Mouse (Mus musculus) heart, adult 9 months (tissue): ENCODE data around the gene Traf7.

Experiments used
- DNase-seq, 2 experiments: peaks; one replicate each; pipeline ENCODE4 v3.0.0; 2022; ENCODE audit warnings: low spot score in 2 of 2

Gene Traf7

DNA sequence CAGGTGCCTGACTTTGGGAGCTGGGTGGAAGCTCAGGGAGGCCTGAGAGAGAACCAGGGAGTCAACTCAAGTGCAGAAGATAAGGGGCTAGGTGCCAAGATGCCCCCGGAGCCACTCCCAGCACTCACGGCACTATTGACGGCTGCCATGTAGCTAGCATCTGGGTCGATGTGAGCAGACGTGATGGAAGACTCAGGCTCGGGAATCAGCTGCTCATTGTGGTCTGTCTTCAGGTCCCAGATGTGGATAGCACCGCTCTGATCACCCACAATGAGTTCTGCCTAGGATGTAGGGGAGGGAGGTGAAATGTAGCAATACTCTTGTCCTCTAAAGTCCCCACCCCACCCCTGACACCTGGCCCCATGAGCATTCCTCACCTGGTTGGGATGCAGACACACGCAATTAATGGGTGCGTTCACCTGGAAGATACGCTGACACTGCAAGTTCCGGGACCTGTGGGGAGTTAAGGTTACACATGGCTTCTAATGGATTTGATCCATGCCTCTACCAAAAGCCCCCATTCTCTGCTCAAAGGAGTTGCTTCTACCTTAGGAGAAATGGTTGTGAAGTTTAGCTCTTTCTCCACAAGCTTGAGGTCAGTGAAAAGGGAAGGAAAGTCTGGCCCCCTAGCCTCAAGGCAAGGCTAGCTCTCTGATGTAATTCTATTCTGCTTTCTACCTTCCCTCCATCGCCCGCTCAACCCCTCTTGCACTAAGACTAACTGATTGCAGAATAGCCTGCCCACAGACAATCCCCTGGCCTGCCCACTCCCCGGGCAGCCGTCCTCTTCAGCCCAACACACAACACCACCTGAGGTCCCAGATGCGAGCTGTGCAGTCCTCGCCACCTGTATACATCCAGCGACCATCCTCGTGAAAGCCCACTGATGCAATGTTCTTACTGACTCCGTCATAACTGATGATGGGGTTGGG, 50.4 kb downstream of the Traf7 start:
- DNase-seq: no peak

DNA sequence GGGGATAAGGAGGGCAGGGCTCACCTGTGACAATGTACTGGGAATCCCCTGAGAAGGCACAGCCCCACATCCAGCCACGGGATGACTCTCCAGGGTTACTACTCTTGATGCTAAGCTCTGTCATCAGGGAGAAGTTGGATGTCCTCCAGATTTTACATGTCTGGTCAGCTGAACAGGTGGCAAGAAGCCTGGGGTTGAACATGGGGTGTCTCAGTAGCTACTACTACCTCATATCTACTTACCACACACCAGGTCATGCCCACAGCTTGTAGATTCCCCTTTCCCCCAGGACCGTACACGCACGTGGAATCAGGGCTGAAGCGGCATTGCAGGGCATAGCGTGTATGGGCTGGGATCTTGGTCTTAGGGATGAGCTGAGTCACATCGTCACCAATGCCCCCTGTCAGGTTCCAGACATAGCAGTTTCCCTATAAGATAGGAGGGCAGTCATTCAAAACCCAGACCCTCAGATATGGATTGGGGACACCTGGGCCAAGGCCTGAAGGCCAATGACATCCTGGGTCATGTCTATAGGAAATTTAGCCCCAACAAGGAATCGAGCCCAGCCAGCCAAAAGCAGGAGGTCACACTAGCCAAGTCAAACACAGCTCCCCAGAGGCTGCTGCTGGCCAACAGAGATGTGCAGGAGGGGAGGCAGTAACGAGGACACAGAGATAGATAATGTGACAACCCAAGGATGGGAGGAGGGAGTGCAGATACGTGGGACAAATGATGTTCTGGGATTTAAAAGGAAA, 51.5 kb downstream of the Traf7 start:
- DNase-seq: no peak

DNA sequence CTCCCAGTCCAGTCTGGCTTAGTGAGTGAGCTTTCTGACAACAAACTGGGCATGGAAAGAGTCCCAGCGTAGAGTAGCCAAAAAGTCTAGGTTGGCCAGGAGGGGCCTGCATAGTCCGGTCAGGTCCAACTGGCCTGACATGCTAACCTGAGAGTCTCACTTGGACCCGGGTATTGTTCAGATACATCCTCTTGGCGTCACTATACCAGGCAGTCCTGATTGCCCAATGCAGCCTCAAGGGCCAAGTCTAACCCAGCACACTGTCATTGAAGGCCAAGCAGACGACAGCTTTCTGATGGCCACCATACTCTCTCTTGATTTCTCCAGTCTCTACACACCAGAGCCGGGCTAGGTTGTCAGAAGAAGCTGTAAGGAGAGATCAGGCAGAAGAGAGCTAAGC, 52.2 kb downstream of the Traf7 start:
- DNase-seq: no peak

DNA sequence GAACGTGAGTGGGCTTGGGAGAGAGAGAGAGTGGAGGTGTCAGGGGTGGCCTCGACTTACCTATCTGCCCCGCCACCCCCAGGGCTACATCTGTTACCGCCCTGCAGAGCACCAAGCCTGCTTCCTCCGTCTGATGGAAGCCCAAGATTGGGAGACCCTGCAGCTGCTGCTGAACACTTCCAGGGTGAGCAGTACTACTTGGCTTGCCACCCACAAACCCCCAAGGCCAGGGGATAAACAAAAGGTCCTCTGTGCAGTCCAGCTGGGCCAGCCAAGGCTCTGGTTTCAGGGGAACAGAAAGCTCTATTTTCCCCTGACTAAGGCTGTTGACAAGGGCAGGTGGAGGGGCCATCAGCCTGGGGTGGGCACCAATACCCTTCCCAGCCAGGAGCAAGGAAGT, 53.2 kb downstream of the Traf7 start:
- no peak for DNase-seq

DNA sequence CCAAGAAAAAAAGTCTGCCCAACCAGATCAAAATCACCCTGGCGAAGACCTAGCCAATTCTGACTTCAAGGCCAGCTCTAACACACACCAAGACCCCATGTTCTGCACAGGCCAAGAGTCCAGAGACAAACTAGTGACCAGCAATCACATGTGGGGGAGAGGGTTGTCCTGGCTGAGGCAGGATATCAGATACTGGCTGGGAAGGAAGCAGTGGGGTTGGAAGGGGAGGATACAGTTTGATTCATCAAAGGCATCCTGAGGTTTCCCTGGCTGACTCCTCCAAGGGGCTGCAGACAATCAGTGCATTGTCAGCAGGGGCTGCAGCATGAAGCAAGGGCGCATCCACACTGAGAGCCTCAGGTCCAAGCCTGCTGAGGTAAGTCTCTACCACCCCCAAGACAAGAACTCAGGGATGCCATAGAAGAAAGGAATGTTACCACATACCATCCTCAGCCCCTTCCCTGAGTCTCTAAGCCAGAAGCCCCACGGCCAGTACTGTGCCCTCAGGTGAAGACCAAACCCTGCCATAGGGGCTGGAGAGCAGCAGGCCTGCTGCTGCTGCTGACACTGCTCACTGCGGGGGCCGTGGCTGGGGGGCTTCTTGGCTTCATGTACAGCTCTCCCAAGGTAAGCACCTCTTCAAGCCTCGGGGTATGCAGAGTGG, 54.0 kb downstream of the Traf7 start, which contains the start of gene Bricd5:
Gene Bricd5, plus strand, starts transcription at position 273 of the 664 bp plus-strand sequence.
- DNase-seq: no peak

DNA sequence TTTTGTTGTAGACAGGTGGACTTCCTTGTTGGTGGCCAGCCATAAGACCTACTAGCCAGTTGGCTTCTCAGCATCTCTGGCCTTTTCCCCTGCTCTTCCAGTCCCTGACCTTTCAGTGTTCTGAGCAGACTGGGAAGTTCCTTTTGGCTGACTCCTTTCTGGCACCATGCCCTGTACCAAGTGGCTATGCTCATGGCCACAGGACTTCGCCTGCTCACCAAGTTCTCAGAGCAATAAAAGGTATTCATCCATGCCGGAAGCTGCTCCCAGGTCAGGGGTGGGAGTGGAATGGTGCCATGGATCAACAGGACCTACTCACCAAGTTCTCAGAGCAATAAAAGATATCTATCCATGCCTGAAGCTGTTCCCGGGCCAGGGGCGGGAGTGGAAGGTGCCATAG, 55.2 kb downstream of the Traf7 start:
- DNase-seq: peak; percentile 44 to 53

DNA sequence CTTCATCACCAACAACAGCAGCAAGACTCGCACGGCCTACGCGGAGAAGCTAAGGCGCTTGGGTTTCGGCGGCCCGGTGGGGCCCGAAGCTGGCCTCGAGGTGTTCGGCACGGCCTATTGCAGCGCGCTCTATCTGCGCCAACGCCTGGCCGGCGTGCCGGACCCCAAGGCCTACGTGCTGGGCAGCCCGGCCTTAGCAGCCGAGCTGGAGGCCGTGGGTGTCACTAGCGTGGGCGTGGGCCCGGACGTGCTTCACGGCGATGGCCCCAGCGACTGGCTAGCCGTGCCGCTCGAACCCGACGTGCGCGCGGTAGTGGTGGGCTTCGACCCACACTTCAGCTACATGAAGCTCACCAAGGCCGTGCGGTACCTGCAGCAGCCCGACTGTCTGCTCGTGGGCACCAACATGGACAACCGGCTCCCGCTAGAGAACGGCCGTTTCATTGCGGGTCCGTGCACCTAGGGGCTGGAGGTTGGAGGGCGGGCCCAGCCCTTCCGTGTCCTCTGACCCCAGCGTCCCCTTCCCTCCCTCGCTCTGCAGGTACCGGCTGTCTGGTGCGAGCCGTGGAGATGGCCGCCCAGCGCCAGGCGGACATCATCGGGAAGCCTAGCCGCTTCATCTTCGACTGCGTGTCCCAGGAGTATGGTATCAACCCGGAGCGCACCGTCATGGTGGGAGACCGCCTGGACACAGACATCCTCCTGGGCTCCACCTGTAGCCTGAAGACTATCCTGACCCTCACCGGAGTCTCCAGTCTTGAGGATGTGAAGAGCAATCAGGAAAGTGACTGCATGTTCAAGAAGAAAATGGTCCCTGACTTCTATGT, 56.8 kb downstream of the Traf7 start:
- peak in 1 of 2 experiments; percentile 34 for DNase-seq

DNA sequence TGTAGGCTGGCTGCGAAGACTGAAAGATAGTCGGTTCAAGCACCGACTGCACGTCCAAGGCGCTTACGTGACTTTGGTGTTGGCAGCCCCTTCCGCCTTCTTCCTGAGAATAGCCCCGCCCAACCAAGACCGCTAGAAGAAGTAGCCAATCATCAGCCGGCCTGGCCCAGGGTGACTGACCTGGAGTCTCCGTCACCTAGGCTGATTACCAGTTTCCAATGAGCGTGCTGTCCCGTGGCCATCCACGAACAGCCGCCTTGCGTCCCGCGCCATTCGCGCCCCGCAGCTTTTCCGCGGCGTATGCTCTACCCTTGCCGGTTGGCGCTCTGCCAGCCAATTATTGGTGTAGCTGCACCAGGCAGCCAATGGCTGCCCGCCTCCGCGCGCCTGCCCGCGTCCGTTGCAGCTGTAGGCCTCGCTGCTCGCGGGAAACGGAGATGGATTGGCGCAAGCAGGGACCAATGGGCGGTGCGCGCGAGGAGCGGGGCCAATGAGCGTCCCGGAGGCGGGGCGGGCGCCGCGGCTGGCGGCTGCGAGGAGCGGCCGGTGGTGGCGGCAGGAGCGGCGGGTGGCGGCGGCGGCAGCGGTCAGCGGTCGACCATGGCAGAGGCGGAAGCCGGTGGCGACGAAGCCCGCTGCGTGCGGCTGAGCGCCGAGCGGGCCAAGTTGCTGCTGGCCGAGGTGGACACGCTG, 57.7 kb downstream of the Traf7 start, which contains the start of the genes E4f1 and Pgp:
Gene E4f1, minus strand, starts transcription at position 404 of the 693 bp plus-strand sequence.
Gene Pgp, plus strand, starts transcription at position 483 of the 693 bp plus-strand sequence.
- peak; percentile 99 for DNase-seq

DNA sequence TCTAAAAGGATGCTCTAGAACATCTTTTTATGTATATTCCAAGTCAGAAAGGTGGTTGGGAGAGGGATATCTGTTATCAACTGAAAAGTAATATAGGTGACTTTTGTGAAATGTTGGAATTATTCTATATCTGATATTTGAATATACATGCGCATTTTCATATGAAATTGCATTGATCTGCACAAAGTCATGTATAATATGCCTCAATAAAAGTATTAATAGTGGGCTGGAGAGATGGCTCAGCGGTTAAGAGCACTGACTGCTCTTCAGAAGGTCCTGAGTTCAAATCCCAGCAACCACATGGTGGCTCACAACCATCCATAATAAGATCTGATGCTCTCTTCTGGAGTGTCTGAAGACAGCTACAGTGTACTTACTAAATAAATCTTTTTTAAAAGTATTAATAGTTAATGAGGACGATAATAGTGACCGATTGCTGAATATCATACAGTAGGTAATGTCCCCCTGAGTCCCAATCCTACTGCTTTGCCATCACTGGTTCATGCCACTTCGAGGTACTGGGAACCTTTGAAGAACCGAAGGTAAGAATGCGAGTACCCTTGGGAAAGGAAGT, 58.3 kb downstream of the Traf7 start:
- DNase-seq: no peak

DNA sequence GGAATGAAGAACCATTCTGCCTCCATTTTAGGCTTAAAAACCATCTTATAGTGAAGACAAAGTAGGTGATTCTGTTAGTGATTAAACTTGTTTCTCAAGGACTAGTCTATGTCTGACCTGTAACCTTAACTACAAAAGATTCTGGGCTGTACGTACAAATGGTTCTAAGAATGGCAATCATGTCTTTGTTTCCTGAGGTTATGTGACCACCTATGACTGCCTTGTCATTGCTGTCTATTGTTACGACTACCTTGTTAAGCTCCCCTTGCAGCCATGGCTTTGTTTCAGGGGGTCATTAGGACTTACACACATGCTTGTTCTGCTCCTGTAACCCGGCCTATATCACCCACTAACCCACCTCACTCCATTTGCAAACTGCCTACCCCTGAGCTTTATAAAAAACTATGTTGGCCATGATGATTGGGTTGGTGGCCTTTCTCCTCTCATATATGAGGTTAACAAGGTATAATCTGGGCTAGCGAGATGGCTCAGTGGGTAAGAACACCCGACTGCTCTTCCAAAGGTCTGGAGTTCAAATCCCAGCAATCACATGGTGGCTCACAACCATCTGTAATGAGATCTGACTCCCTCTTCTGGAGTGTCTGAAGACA, 59.0 kb downstream of the Traf7 start:
- DNase-seq: no peak

DNA sequence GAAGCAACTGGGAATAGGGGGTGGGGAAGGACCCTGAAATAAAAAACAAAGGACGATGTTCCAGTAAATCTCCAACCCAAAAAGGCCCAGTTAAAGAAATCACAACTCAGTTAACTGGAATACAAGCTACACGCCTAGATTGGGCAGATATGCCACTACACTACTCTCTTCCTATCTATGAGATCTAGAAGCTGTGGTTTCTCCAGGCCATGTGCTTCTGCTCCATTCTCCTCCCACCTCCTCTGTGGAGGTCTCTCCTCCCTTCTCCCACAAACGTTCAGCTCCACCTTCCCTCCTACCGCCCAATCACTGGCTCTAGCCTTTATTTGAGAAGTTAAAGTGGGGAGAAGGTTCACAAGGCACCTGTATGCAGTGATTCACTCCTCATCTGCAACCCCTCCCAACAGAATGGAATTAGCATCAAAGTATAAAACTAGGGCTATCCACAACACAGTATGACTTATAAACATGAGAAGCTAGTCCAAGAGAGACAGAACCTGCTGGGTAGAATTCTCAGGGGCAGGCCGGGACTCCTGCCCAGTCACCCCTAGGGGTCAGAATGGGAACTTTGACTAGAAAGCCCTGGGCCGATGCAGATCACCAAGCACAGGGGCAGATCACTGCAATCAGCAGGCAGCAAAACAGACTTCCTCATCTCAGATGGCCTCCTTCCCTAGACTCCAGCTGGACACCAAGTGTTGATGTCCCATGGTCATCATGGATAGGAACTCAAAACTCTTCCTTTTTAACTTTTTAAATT, 64.2 kb downstream of the Traf7 start:
- DNase-seq: no peak

DNA sequence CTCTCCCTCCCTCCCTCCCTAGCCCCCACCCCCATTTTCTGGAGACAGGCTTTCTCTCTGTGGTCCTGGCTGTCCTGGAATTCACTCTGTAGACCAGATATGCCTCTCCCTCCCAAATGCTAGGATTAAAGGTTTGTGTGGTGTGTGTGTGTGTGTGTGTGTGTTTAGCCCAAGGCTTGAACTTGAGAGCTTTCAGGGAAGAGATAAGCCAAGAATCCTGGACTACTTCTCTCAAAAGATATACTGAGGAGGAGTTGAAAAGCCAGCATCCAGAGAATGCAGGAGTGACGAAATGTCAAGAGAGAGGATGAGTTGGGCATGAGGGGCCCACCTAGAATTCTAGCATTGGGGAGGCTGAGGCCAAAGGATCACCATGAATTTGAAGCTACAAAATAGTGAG, 64.8 kb downstream of the Traf7 start:
- no peak for DNase-seq

DNA sequence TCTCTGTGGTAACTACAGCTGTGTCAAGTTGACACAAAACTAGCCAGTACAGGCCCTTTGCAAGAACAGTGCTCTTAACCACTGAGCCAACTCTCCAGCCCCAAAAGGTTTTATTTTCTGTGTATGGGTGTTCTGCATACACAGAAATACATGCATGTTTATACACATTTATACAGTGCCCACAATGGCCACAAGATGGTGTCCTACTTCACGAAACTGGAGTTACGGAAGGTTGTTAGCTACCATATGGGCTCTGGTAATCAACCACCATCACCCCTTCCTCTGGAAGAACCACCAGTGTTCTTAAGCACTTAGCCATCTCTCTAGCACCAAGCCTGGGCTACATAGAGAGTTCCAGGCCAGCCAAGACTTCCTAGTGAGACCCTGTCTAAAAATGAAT, 66.2 kb downstream of the Traf7 start:
- no peak for DNase-seq
